In genomic region chr15:36966940-36967339, GRCm38 (mm10) we compare ENCODE assay signal across 9 mouse cellular contexts. TPM values are rescaled to one million over a fixed set of nuclear protein-coding genes. Genes with fewer than 3 reads are reported as not detected.
A peak's percentile ranks its signal among the peaks of the same experiment; 100 is the strongest.
DNase-seq lines count a peak whose midpoint lies in the region; ATAC-seq lines count a peak whose summit lies in the region.
"Had no signal": no experiment of that assay in that cellular context is flagged by ENCODE, and none has a peak within 500 bp of the region (broad histone marks: within the 10 kb centered on the region; RNA-seq: fewer than 3 reads in every experiment).

No protein-coding gene starts in this region.

- no peaks in the 10 kb centered on the region for H3K9me3 ChIP-seq in heart, embryonic 10.5 days
- H3K9me3 ChIP-seq in forebrain, embryonic 12.5 days: no peaks in the 10 kb centered on the region
- H3K9me3 ChIP-seq in liver, embryonic 12.5 days (replicated peaks): no peaks in the 10 kb centered on the region

- WGBS in heart, embryonic 10.5 days: 35% methylated on average over 7 of the region's 7 CpGs
- 33% methylated on average over 7 of the region's 7 CpGs for WGBS in forebrain, embryonic 12.5 days
- 25% methylated on average over 7 of the region's 7 CpGs for WGBS in liver, embryonic 12.5 days (ENCODE audit: insufficient replicate concordance)

- H3K36me3 ChIP-seq in heart, embryonic 10.5 days: no peaks in the 10 kb centered on the region
- no peaks in the 10 kb centered on the region for H3K36me3 ChIP-seq in forebrain, embryonic 12.5 days (replicated peaks)
- H3K36me3 ChIP-seq in liver, embryonic 12.5 days: no peaks in the 10 kb centered on the region

- H3K4me1 ChIP-seq in heart, embryonic 10.5 days: peaks cover 28% of the 10 kb centered on the region
- peaks cover 29% of the 10 kb centered on the region for H3K4me1 ChIP-seq in forebrain, embryonic 12.5 days
- H3K4me1 ChIP-seq in liver, embryonic 12.5 days: no peaks in the 10 kb centered on the region

- DNase-seq in heart, embryonic 10.5 days (ENCODE audit: low spot score): no peak
- no peak for DNase-seq in heart, postnatal 10 days
- peak; percentile 56 for DNase-seq in 3T3-L1 (ENCODE audit: low read depth, low spot score)
- DNase-seq in thymus, postnatal 4 days: no peak
- DNase-seq in cerebellum, adult 9-11 months: no peak

- 0 out of 2 replicates have a peak overlapping the region, but pooled peaks have one; percentile 2 for H3K9ac ChIP-seq in forebrain, embryonic 12.5 days
- H3K9ac ChIP-seq in liver, embryonic 12.5 days: no peak overlapping the region

- peak overlapping the region; percentile 57 for H3K4me2 ChIP-seq in forebrain, embryonic 12.5 days
- no peak overlapping the region for H3K4me2 ChIP-seq in liver, embryonic 12.5 days

- ATAC-seq in forebrain, embryonic 12.5 days (ENCODE audit: low FRiP score): peak; percentile 70
- ATAC-seq in megakaryocyte, adult 5-6 weeks (ENCODE audit: poor library complexity, severe bottlenecking): peak; percentile 15
- no peak for ATAC-seq in liver, embryonic 12.5 days
- ATAC-seq: CD4-positive, CD25-positive, alpha-beta regulatory T cell, adult 4 months had no signal

- no peaks in the 10 kb centered on the region for H3K27me3 ChIP-seq in heart, embryonic 10.5 days (ENCODE audit: insufficient read depth, poor library complexity, severe bottlenecking)
- no peaks in the 10 kb centered on the region for H3K27me3 ChIP-seq in forebrain, embryonic 12.5 days
- peaks cover 31% of the 10 kb centered on the region for H3K27me3 ChIP-seq in liver, embryonic 12.5 days (replicated peaks)

- intact Hi-C loops in heart, postnatal 10 days (cut with DNase I): no loop called here

- peak overlapping the region; percentile 72; the same call in 1 of the 2 replicates for H3K27ac ChIP-seq in heart, embryonic 10.5 days
- peak overlapping the region; percentile 94 for H3K27ac ChIP-seq in forebrain, embryonic 12.5 days
- H3K27ac ChIP-seq in liver, embryonic 12.5 days: no peak overlapping the region

- peak overlapping the region; percentile 16; the same call in 1 of the 2 replicates for H3K4me3 ChIP-seq in heart, embryonic 10.5 days
- H3K4me3 ChIP-seq in forebrain, embryonic 12.5 days (replicated peaks): peak overlapping the region; percentile 27
- H3K4me3 ChIP-seq in liver, embryonic 12.5 days: no peak overlapping the region

RNA-seq across cellular contexts. Expression of gene Zfp706, which starts 40.6 kb away (rescaled TPM):
- 456 and 495 TPM in 2 replicates for polyA plus RNA-seq in heart, embryonic 10.5 days (2016; fragmentation: Nextera tagmentation; extraction: Ambion mirVana)
- total RNA-seq in heart, postnatal 10 days (2021): 100 to 1,000 TPM; 216 to 242 TPM
- polyA plus RNA-seq in forebrain, embryonic 12.5 days (2016; fragmentation: Nextera tagmentation; extraction: Ambion mirVana): 463 and 489 TPM in 2 replicates
- 291 and 313 TPM in 2 replicates for total RNA-seq in megakaryocyte, adult 5-6 weeks (2015)
- 41.3 and 67.5 TPM in 2 replicates for total RNA-seq in megakaryocyte, adult 5-6 weeks (2017)
- polyA plus RNA-seq in liver, embryonic 12.5 days (2016; fragmentation: Nextera tagmentation; extraction: Ambion mirVana): 301 and 318 TPM in 2 replicates
